Mouse (Mus musculus) kidney, postnatal 0 days (tissue): ENCODE measurements around the gene Stoml2. TPM values are rescaled to one million over a fixed set of nuclear protein-coding genes. Genes with fewer than 3 reads are reported as not detected.

Source experiments
- ATAC-seq: fragments of 200-750 bp; cut with Nextera tagmentation; replicated peaks from 2 replicates; pipeline ENCODE4 v1.8.0; 2017; ENCODE audit warnings: low read depth, moderate number of reproducible peaks, moderate TSS enrichment, moderate library complexity; ENCODE audit not compliant: low FRiP score
- DNase-seq: peaks from one replicate; pipeline ENCODE4 v3.0.0-alpha.2; 2016; ENCODE audit warnings: low spot score
- H3K27ac ChIP-seq: fragments of 300-500 bp; sonication (generic); 2 replicates; pipeline ENCODE4 v1.5.1; 2014; ENCODE audit warnings: mild to moderate bottlenecking
- H3K27me3 ChIP-seq: fragments of 300-500 bp; sonication (generic); 2 replicates; pipeline ENCODE4 v1.6.1; 2014; ENCODE audit warnings: low read length, mixed read lengths; ENCODE audit not compliant: insufficient read depth
- H3K36me3 ChIP-seq: fragments of 300-500 bp; sonication (generic); 2 replicates; pipeline ENCODE4 v1.6.1; 2014; ENCODE audit warnings: low read length, mixed read lengths; ENCODE audit not compliant: insufficient read depth
- H3K4me1 ChIP-seq: fragments of 300-500 bp; sonication (generic); replicated peaks from 2 replicates; pipeline ENCODE4 v1.6.1; 2014; ENCODE audit warnings: antibody characterized with exemption, low read length, mixed read lengths; ENCODE audit not compliant: insufficient read depth
- H3K4me2 ChIP-seq: fragments of 300-500 bp; sonication (generic); 2 replicates; pipeline ENCODE4 v1.6.1; 2014; ENCODE audit warnings: mild to moderate bottlenecking, low read length, moderate library complexity, mixed read lengths
- H3K4me3 ChIP-seq: fragments of 300-500 bp; sonication (generic); replicated peaks from 2 replicates; pipeline ENCODE4 v1.5.1; 2014; ENCODE audit warnings: low read depth, low read length
- H3K9ac ChIP-seq: fragments of 300-500 bp; sonication (generic); 2 replicates; pipeline ENCODE4 v1.6.1; 2014; ENCODE audit warnings: low read depth, low read length
- H3K9me3 ChIP-seq: fragments of 300-500 bp; sonication (generic); replicated peaks from 2 replicates; pipeline ENCODE4 v1.6.1; 2016; ENCODE audit warnings: low read length, inconsistent platforms, mixed read lengths
- CTCF ChIP-seq: IDR thresholded peaks from 2 replicates; pipeline ENCODE4 v1.5.1; 2016; ENCODE audit warnings: antibody characterized with exemption, low read depth, mild to moderate bottlenecking, moderate library complexity
- WGBS: fragments of 180-500 bp; shearing (Covaris S2); extraction: QIAGEN DNeasy Blood & Tissue Kit; methylation state at CpG from one replicate; pipeline ENCODE4 v1.1.7; 2014; 5-methylcytosine and 5-hydroxymethylcytosine counted together
- polyA plus RNA-seq: library from polyadenylated mRNA; unstranded; fragments of >200 nt; fragmentation: Nextera tagmentation; extraction: Ambion mirVana; gene quantifications from 2 replicates; pipeline ENCODE4 v1.2.1, GENCODE M21; 2015

Stoml2 gene
- polyA plus RNA-seq, 1 experiment from 2014 or later, result 253 TPM

DNA sequence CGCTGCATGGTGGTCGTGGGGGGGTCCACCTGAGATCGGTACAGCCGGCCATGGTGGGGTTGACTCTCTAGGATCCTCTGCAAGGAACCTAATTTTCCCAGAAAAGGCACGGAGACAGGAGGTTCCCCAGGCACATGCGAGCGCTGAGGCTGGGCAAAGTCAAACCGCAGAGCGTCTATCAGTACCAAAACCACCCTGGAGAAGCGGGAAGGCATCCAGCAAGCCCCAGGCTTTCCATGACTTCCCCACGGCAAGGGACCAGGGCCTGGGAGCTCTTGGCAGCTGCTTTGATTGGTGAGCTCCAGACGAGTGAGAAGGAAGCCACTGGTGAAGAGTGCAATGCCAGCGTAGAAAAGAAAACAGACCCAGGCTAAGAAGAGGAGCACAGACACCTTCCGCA, 6.8 kb downstream of the Stoml2 start:
- Histone ChIP-seq H3K27ac (0 out of 2 replicates have a peak overlapping the region, but pooled peaks have one; percentile 90), H3K4me3 (peak overlapping the region; percentile 49), H3K36me3 (peaks cover 48% of the 10 kb centered on the region), H3K4me2 (peak overlapping the region; percentile 64), H3K9me3 (no peaks in the 10 kb centered on the region), H3K4me1 (peaks cover 9% of the 10 kb centered on the region; the same call in 1 of the 2 replicates), H3K9ac (peak overlapping the region; percentile 64; the same call in 1 of the 2 replicates), H3K27me3 (no peaks in the 10 kb centered on the region)
- no peak for DNase-seq
- WGBS, result 76% methylated on average over 14 of the region's 14 CpGs
- TF ChIP-seq CTCF, result no peak
- ATAC-seq, result no peak

DNA sequence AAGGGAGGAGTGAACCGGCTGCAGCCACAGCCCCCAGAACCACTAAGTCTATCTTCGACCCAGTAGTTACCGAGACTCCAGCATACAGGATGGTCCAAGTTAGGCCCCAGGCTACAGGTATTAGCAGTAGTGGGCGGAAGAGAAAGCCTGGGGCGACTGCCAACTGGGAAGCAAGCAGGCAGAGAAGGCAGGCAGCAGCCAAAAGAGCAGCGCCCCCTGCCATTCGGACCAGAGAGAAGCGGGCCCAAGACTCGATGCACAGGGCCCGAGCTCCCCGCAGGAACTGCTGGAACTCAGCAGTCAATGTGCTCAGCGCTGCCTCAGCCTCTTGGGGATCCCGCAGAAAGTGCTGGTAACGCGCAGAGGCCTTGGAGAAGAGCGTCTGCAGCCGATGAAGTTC, 10.2 kb downstream of the Stoml2 start:
- H3K9me3 ChIP-seq, result no peaks in the 10 kb centered on the region
- H3K9ac ChIP-seq, result no peak overlapping the region
- H3K27ac ChIP-seq, result no peak overlapping the region
- 79% methylated on average over 17 of the region's 17 CpGs for WGBS
- H3K4me3 ChIP-seq, result no peak overlapping the region
- TF ChIP-seq CTCF, result no peak
- peaks cover 9% of the 10 kb centered on the region; the same call in 1 of the 2 replicates for H3K4me1 ChIP-seq
- DNase-seq (no peak), ATAC-seq (no peak)
- peaks cover 37% of the 10 kb centered on the region for H3K36me3 ChIP-seq
- no peaks in the 10 kb centered on the region for H3K27me3 ChIP-seq
- H3K4me2 ChIP-seq, result no peak overlapping the region

DNA sequence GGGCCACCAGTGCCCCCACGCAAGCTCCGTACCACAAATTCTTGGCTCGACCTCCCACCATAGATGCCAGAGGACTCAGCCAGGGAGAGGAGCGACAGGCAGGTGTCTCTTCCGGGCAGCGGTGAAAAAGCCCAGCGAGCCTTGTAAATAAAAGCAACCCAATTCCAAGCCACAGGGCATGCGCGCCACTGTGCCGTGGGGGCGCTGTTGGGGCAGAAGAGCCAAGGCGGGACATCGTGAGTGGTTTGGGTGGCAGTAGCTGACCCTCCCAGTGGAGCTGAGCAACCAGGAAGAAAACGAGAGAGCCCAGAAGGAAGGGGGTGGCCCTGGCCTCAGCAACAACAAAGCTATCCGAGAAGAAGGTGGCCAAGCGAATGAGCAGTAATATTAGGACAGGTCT, 10.6 kb downstream of the Stoml2 start:
- Histone ChIP-seq H3K27me3 (no peaks in the 10 kb centered on the region), H3K4me2 (no peak overlapping the region), H3K4me3 (no peak overlapping the region), H3K9ac (no peak overlapping the region), H3K4me1 (peaks cover 9% of the 10 kb centered on the region; the same call in 1 of the 2 replicates), H3K27ac (no peak overlapping the region), H3K9me3 (no peaks in the 10 kb centered on the region), H3K36me3 (peaks cover 37% of the 10 kb centered on the region)
- no peak for TF ChIP-seq CTCF
- 89% methylated on average over 16 of the region's 16 CpGs for WGBS
- ATAC-seq, result no peak
- DNase-seq, result no peak

DNA sequence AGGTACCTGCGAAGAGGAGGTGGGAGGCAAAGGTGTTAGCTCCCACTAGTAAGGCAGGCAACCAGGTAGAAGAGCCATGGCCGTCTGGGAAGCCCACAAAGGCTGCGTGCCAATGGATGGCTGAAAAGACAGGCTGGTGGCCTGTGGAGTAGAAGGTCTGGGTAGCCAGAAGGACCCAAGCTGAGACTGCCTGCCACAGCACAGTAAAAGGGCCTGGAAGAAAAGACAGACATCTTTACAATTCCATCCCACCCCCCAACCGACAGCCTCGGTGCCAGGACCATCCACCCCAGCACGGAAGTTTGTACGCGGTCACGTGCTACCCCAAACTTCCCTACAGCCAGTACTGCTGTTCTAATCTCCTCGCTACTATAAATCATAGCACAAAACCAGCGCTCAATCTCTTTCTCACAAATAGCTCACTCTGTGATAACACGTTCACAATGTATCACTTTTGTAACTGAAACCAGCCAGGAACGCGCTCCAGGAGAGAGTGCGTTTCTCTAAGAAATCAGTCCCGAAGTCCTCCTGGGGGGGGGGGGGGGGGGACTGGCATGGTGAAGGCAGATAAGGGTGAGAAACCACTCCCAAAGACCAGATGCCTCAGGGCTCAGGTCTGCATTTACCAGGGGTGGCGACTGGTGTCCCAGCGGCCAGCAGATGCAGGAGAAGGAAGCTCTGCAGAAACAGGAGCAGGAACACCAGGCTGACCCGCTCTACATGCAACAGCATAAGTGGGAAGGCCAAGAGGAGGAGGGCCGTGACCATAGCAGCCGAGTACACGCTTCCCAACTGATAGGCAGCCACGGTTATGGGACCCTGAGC, 11.7 kb downstream of the Stoml2 start:
- Histone ChIP-seq H3K36me3 (peaks cover 37% of the 10 kb centered on the region), H3K27ac (no peak overlapping the region), H3K4me3 (no peak overlapping the region), H3K27me3 (no peaks in the 10 kb centered on the region), H3K9me3 (no peaks in the 10 kb centered on the region), H3K4me1 (peaks cover 6% of the 10 kb centered on the region; the same call in 1 of the 2 replicates), H3K4me2 (no peak overlapping the region), H3K9ac (no peak overlapping the region)
- DNase-seq (no peak), ATAC-seq (no peak)
- TF ChIP-seq CTCF, result no peak
- WGBS, result 91% methylated on average over 23 of the region's 23 CpGs

DNA sequence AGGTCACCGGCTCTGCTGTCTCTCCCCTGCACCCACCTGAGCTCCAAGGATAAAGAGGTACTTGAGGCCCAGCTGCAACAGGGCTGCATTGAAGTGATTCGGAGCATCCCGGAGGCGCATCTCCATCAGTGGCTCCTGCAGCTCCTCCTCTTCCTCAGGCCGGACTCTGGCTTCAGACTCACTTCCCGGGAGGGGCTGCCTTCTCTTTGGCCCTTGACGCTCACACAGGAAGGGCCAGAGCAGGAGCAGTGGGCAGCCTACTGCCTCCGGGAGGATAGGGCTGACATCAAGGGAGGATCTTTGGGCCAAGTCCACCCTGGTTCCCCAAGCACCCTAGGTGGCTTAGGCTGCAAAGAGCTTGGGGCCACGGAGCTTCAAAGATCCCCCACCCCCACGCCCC, 12.3 kb downstream of the Stoml2 start:
- WGBS, result 89% methylated on average over 10 of the region's 10 CpGs
- no peaks in the 10 kb centered on the region for H3K27me3 ChIP-seq
- H3K36me3 ChIP-seq, result peaks cover 37% of the 10 kb centered on the region
- H3K4me3 ChIP-seq, result no peak overlapping the region
- ATAC-seq, result no peak
- H3K4me1 ChIP-seq, result no peaks in the 10 kb centered on the region
- H3K4me2 ChIP-seq, result no peak overlapping the region
- TF ChIP-seq CTCF, result no peak
- H3K9ac ChIP-seq, result no peak overlapping the region
- no peak for DNase-seq
- H3K9me3 ChIP-seq, result no peaks in the 10 kb centered on the region
- no peak overlapping the region for H3K27ac ChIP-seq

DNA sequence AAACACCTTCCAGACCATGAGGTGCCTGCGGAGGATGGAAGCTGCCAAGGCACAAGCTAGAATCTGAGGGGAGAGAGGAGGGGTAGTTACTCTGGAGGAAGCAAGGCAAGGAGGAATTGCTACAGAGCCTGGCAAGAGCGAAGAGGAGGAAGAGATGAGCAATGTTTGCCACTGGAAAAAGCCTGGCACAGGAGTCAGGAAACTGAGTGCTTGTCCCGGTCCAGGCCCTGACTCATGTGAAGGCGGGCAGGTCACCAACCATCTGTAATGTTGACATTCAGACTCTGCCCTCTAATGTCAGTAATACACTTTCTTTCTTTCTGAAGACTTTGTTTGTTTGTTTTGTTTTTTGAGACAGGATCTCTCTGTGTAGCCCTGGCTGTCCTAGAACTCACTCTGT, 13.4 kb downstream of the Stoml2 start:
- Histone ChIP-seq H3K4me3 (no peak overlapping the region), H3K27me3 (no peaks in the 10 kb centered on the region), H3K27ac (no peak overlapping the region), H3K36me3 (peaks cover 37% of the 10 kb centered on the region), H3K4me2 (no peak overlapping the region), H3K9ac (no peak overlapping the region), H3K9me3 (no peaks in the 10 kb centered on the region), H3K4me1 (no peaks in the 10 kb centered on the region)
- no peak for ATAC-seq
- no peak for TF ChIP-seq CTCF
- DNase-seq, result no peak
- WGBS, result 93% methylated on average over 4 of the region's 4 CpGs
